Mouse (Mus musculus): Measurements from ENCODE around the gene Cop1. TPM values are rescaled to one million over a fixed set of nuclear protein-coding genes. Genes with fewer than 3 reads are reported as not detected.

The Cop1 gene
- polyA plus RNA-seq, 1 experiment from 2014 or later = 133 TPM

GRCm38 (mm10) chr1:159301418-159302082, 69.4 kb downstream of the Cop1 start:
- Histone ChIP-seq H3K36me3 (peaks cover 14% of the 10 kb centered on the region), H3K27ac (no peak overlapping the region), H3K27me3 (no peaks in the 10 kb centered on the region), H3K9ac (no peak overlapping the region), H3K9me3 (no peaks in the 10 kb centered on the region), H3K4me1 (no peaks in the 10 kb centered on the region), H3K4me3 (no peak overlapping the region), H3K4me2 (replicated peaks) (no peak overlapping the region)
- 94% methylated on average over 7 of the region's 7 CpGs for WGBS
- no peak for ATAC-seq (ENCODE audit: insufficient number of reproducible peaks, insufficient read depth, low FRiP score, low TSS enrichment)

GRCm38 (mm10) chr1:159313625-159314024, 81.5 kb downstream of the Cop1 start:
- Histone ChIP-seq H3K27me3 (no peaks in the 10 kb centered on the region), H3K9me3 (no peaks in the 10 kb centered on the region), H3K36me3 (peaks cover 19% of the 10 kb centered on the region; the same call in 1 of the 2 replicates), H3K4me2 (replicated peaks) (no peak overlapping the region), H3K4me3 (no peak overlapping the region), H3K4me1 (no peaks in the 10 kb centered on the region), H3K9ac (no peak overlapping the region), H3K27ac (no peak overlapping the region)
- WGBS = 65% methylated on average over 2 of the region's 2 CpGs
- ATAC-seq (ENCODE audit: insufficient number of reproducible peaks, insufficient read depth, low FRiP score, low TSS enrichment) = no peak

GRCm38 (mm10) chr1:159322586-159322985, 90.5 kb downstream of the Cop1 start:
- H3K36me3 ChIP-seq = peaks cover 15% of the 10 kb centered on the region; the same call in 1 of the 2 replicates
- H3K9ac ChIP-seq = no peak overlapping the region
- no peak overlapping the region for H3K27ac ChIP-seq
- no peak overlapping the region for H3K4me3 ChIP-seq
- no peaks in the 10 kb centered on the region for H3K9me3 ChIP-seq
- H3K4me1 ChIP-seq = no peaks in the 10 kb centered on the region
- WGBS = 76% methylated on average over 1 of the region's 1 CpGs
- no peak overlapping the region for H3K4me2 ChIP-seq (replicated peaks)
- no peaks in the 10 kb centered on the region for H3K27me3 ChIP-seq
- ATAC-seq (ENCODE audit: insufficient number of reproducible peaks, insufficient read depth, low FRiP score, low TSS enrichment) = no peak

DNA sequence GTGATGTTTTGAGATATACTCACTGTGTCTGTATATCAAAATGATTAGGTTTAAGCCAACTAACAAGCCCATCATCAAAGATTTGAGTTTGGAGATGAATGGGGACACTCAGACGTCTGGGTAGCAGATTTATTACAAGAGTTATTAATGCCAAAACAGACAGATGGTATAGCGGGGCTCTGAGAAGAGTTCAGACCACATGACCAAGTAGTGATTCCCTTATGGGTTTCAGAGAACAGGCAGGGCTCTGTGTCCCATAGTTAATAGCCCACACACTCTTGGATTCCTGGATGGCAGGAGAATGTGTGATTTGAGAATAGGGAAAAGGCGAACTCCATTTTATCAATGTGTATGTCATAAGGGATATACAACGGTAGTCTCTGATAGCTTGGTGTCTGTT, 98.9 kb downstream of the Cop1 start:
- WGBS = 85% methylated on average over 4 of the region's 4 CpGs

GRCm38 (mm10) chr1:159334157-159334556, 102.0 kb downstream of the Cop1 start:
- peaks cover 34% of the 10 kb centered on the region for H3K36me3 ChIP-seq
- no peaks in the 10 kb centered on the region for H3K9me3 ChIP-seq
- no peak overlapping the region for H3K9ac ChIP-seq
- H3K4me2 ChIP-seq (replicated peaks) = no peak overlapping the region
- no peaks in the 10 kb centered on the region for H3K4me1 ChIP-seq
- no peak overlapping the region for H3K4me3 ChIP-seq
- no peaks in the 10 kb centered on the region for H3K27me3 ChIP-seq
- WGBS = 92% methylated on average over 4 of the region's 4 CpGs
- no peak overlapping the region for H3K27ac ChIP-seq
- ATAC-seq (ENCODE audit: insufficient number of reproducible peaks, insufficient read depth, low FRiP score, low TSS enrichment) = no peak

More for the DNA sequence above, 98.9 kb downstream of the Cop1 start:
- H3K27me3 ChIP-seq = no peaks in the 10 kb centered on the region
- no peak overlapping the region for H3K4me2 ChIP-seq (replicated peaks)
- no peak for ATAC-seq (ENCODE audit: insufficient number of reproducible peaks, insufficient read depth, low FRiP score, low TSS enrichment)
- no peaks in the 10 kb centered on the region for H3K4me1 ChIP-seq
- H3K9ac ChIP-seq = no peak overlapping the region
- no peak overlapping the region for H3K4me3 ChIP-seq
- peaks cover 33% of the 10 kb centered on the region for H3K36me3 ChIP-seq
- H3K27ac ChIP-seq = no peak overlapping the region
- H3K9me3 ChIP-seq = no peaks in the 10 kb centered on the region

DNA sequence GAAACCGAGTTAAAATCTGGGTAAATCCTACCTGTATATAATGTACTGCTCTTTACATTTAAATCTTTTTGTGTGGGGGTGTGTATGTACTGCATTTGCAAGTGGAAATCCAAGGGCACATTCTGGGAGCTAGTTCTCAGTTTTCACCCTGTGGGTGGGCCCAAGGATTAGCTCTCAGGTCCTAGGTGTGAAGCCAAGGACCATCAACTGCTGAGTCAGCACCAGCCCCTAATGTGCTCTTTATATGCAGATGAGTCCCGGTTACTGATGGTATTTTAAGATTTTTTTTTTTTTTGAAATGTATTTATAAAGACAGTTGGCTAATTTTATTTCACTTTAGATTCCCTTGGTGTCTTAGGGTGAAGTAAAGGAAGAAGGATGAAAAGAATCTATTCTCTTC, 110.2 kb downstream of the Cop1 start:
- Histone ChIP-seq H3K9me3 (no peaks in the 10 kb centered on the region), H3K36me3 (peaks cover 22% of the 10 kb centered on the region), H3K27me3 (no peaks in the 10 kb centered on the region), H3K27ac (no peak overlapping the region), H3K4me3 (no peak overlapping the region), H3K9ac (no peak overlapping the region), H3K4me2 (replicated peaks) (no peak overlapping the region), H3K4me1 (no peaks in the 10 kb centered on the region)
- no peak for ATAC-seq (ENCODE audit: insufficient number of reproducible peaks, insufficient read depth, low FRiP score, low TSS enrichment)
- 64% methylated on average over 2 of the region's 2 CpGs for WGBS

- Histone ChIP-seq H3K27ac (no peak overlapping the region), H3K4me2 (replicated peaks) (no peak overlapping the region), H3K9me3 (no peaks in the 10 kb centered on the region), H3K27me3 (no peaks in the 10 kb centered on the region), H3K9ac (no peak overlapping the region), H3K4me3 (no peak overlapping the region), H3K36me3 (peaks cover 12% of the 10 kb centered on the region; the same call in 1 of the 2 replicates), H3K4me1 (no peaks in the 10 kb centered on the region)
- ATAC-seq (ENCODE audit: insufficient number of reproducible peaks, insufficient read depth, low FRiP score, low TSS enrichment) = no peak
- WGBS = 94% methylated on average over 1 of the region's 1 CpGs
Observed at GRCm38 (mm10) chr1:159355027-159355570, 123.0 kb downstream of the Cop1 start.

- Histone ChIP-seq H3K27me3 (no peaks in the 10 kb centered on the region), H3K4me3 (no peak overlapping the region), H3K9me3 (no peaks in the 10 kb centered on the region), H3K36me3 (0 out of 2 replicates have a peak, but pooled peaks cover 4% of the 10 kb centered on the region), H3K4me1 (no peaks in the 10 kb centered on the region), H3K27ac (no peak overlapping the region), H3K9ac (no peak overlapping the region), H3K4me2 (replicated peaks) (no peak overlapping the region)
- no peak for ATAC-seq (ENCODE audit: insufficient number of reproducible peaks, insufficient read depth, low FRiP score, low TSS enrichment)
- 71% methylated on average over 5 of the region's 5 CpGs for WGBS
Observed at GRCm38 (mm10) chr1:159358713-159359112, 126.6 kb downstream of the Cop1 start.

DNA sequence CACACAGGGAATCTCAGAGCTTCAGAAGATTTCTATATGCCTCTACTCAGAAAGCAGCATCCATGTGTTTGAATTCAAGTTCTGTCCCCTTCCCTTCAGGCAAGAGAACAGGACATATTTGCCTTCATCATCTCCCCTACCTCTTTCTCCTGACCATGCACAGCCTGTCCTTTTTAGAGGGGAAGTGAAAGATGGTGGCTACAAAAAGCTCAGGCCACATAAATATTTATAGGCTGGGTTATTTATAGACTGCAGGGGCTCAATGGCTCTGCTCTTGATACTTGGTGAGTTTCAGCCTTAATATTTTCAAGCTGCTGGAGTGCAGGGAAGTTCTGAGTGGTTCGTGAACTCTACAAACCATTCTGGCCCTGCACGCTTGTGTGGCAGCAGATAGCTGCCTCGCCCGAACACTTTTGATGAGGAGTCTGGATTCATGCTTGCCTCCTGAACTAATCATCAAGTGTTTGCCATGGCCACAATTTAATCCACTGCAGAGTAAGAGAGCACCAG, 139.8 kb downstream of the Cop1 start:
- H3K4me2 ChIP-seq (replicated peaks) = no peak overlapping the region
- H3K9ac ChIP-seq = no peak overlapping the region
- no peak overlapping the region for H3K4me3 ChIP-seq
- no peak overlapping the region for H3K27ac ChIP-seq
- ATAC-seq (ENCODE audit: insufficient number of reproducible peaks, insufficient read depth, low FRiP score, low TSS enrichment) = no peak
- H3K36me3 ChIP-seq = no peaks in the 10 kb centered on the region
- H3K27me3 ChIP-seq = no peaks in the 10 kb centered on the region
- no peaks in the 10 kb centered on the region for H3K4me1 ChIP-seq
- WGBS = 80% methylated on average over 4 of the region's 4 CpGs
- no peaks in the 10 kb centered on the region for H3K9me3 ChIP-seq

DNA sequence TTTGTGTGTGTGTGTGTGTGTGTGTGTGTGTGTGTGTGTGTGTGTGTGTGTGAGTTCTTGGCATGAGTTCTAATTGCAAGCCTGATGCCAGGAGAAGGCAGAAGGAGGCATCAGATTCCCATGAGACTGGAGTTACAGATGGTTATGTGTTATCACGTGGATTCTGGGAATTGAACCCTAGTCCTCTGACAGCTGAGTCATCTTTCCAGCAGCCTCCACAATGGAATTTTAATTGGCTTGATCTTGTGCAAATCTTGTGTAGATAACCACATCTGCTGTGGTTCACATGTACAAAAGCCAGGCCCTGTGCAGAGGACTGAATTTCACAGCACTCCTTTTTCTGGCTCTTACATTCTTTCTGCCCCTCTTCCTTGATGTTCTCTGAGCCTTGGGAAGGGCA, 150.1 kb downstream of the Cop1 start:
- H3K9me3 ChIP-seq = no peaks in the 10 kb centered on the region
- H3K27ac ChIP-seq = no peak overlapping the region
- H3K9ac ChIP-seq = no peak overlapping the region
- no peaks in the 10 kb centered on the region for H3K36me3 ChIP-seq
- no peak for ATAC-seq (ENCODE audit: insufficient number of reproducible peaks, insufficient read depth, low FRiP score, low TSS enrichment)
- no peaks in the 10 kb centered on the region for H3K4me1 ChIP-seq
- no peaks in the 10 kb centered on the region for H3K27me3 ChIP-seq
- H3K4me2 ChIP-seq (replicated peaks) = no peak overlapping the region
- H3K4me3 ChIP-seq = no peak overlapping the region
- 63% methylated on average over 1 of the region's 1 CpGs for WGBS

DNA sequence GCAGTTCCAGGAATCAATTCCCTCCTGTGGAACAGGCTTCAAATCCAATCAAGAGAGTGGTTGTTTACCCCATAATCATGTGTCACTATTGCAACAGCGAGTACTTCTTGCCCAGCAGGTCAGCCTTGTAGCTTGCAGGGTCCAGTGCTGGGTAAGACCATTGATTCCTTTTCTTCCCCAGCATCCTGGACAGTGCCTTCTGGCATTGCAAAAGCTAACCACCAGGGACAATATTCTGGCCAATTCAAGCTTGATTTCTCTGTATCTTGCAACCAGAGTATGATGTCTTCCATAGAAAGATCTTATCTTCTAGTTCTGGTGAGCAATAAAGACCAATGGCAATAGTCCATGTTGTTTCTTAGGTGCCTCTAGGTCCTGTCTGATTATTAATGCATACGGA, 150.8 kb downstream of the Cop1 start:
- Histone ChIP-seq H3K9ac (no peak overlapping the region), H3K4me3 (no peak overlapping the region), H3K36me3 (no peaks in the 10 kb centered on the region), H3K27me3 (no peaks in the 10 kb centered on the region), H3K4me1 (no peaks in the 10 kb centered on the region), H3K27ac (no peak overlapping the region), H3K9me3 (no peaks in the 10 kb centered on the region), H3K4me2 (replicated peaks) (no peak overlapping the region)
- 91% methylated on average over 2 of the region's 2 CpGs for WGBS
- ATAC-seq (ENCODE audit: insufficient number of reproducible peaks, insufficient read depth, low FRiP score, low TSS enrichment) = no peak

- H3K36me3 ChIP-seq = no peaks in the 10 kb centered on the region
- H3K9me3 ChIP-seq = no peaks in the 10 kb centered on the region
- no peak overlapping the region for H3K4me3 ChIP-seq
- 70% methylated on average over 5 of the region's 5 CpGs for WGBS
- H3K27ac ChIP-seq = no peak overlapping the region
- H3K27me3 ChIP-seq = peaks cover 3% of the 10 kb centered on the region; the same call in 1 of the 2 replicates
- no peak overlapping the region for H3K9ac ChIP-seq
- ATAC-seq (ENCODE audit: insufficient number of reproducible peaks, insufficient read depth, low FRiP score, low TSS enrichment) = no peak
- H3K4me1 ChIP-seq = no peaks in the 10 kb centered on the region
- H3K4me2 ChIP-seq (replicated peaks) = no peak overlapping the region
Observed at GRCm38 (mm10) chr1:159386458-159386857, 154.3 kb downstream of the Cop1 start.

Data from embryonic facial prominence, embryonic 12.5 days (tissue).